Mouse (Mus musculus): ENCODE results near the gene Tgfa.

Tgfa gene

GRCm38 (mm10) chr6:86232367-86232766 lies 37.3 kb downstream of the Tgfa start:
- no peak for DNase-seq (ENCODE audit: low read depth, low spot score)

- DNase-seq (ENCODE audit: low read depth, low spot score): no peak
These were observed 38.7 kb downstream of the Tgfa start for GRCm38 (mm10) chr6:86233512-86234430.

GRCm38 (mm10) chr6:86244866-86245265 lies 49.8 kb downstream of the Tgfa start:
- DNase-seq (ENCODE audit: low read depth, low spot score): no peak

GRCm38 (mm10) chr6:86245965-86246364 lies 50.9 kb downstream of the Tgfa start:
- DNase-seq (ENCODE audit: low read depth, low spot score): no peak

GRCm38 (mm10) chr6:86248562-86248961 lies 53.5 kb downstream of the Tgfa start:
- DNase-seq (ENCODE audit: low read depth, low spot score): no peak

- DNase-seq (ENCODE audit: low read depth, low spot score): no peak
These were observed 54.0 kb downstream of the Tgfa start for GRCm38 (mm10) chr6:86249042-86249441.

GRCm38 (mm10) chr6:86250236-86250635 lies 55.2 kb downstream of the Tgfa start:
- DNase-seq (ENCODE audit: low read depth, low spot score): no peak

- DNase-seq (ENCODE audit: low read depth, low spot score): no peak
These were observed 55.8 kb downstream of the Tgfa start for GRCm38 (mm10) chr6:86250830-86251229.

- no peak for DNase-seq (ENCODE audit: low read depth, low spot score)
These were observed 57.4 kb downstream of the Tgfa start for GRCm38 (mm10) chr6:86252176-86253125.

- no peak for DNase-seq (ENCODE audit: low read depth, low spot score)
These were observed 60.9 kb downstream of the Tgfa start for GRCm38 (mm10) chr6:86255899-86256298.

- DNase-seq (ENCODE audit: low read depth, low spot score): no peak
These were observed 64.2 kb downstream of the Tgfa start for GRCm38 (mm10) chr6:86259242-86259641.

GRCm38 (mm10) chr6:86260322-86261050 lies 65.5 kb downstream of the Tgfa start:
- peak; percentile 3 for DNase-seq (ENCODE audit: low read depth, low spot score)

GRCm38 (mm10) chr6:86266786-86267185 lies 71.8 kb downstream of the Tgfa start:
- no peak for DNase-seq (ENCODE audit: low read depth, low spot score)

GRCm38 (mm10) chr6:86270373-86271068 lies 75.5 kb downstream of the Tgfa start:
- no peak for DNase-seq (ENCODE audit: low read depth, low spot score)

GRCm38 (mm10) chr6:86271130-86271529 lies 76.1 kb downstream of the Tgfa start:
- DNase-seq (ENCODE audit: low read depth, low spot score): no peak

- no peak for DNase-seq (ENCODE audit: low read depth, low spot score)
These were observed 80.7 kb downstream of the Tgfa start for GRCm38 (mm10) chr6:86275704-86276103.

- no peak for DNase-seq (ENCODE audit: low read depth, low spot score)
These were observed 81.8 kb downstream of the Tgfa start for GRCm38 (mm10) chr6:86276816-86277215.

- no peak for DNase-seq (ENCODE audit: low read depth, low spot score)
These were observed 82.6 kb downstream of the Tgfa start for GRCm38 (mm10) chr6:86277620-86278019.

- DNase-seq (ENCODE audit: low read depth, low spot score): no peak
These were observed 86.7 kb downstream of the Tgfa start for GRCm38 (mm10) chr6:86281573-86282210.

- DNase-seq (ENCODE audit: low read depth, low spot score): no peak
These were observed 98.3 kb downstream of the Tgfa start for GRCm38 (mm10) chr6:86293301-86293700.
